Mouse (Mus musculus) heart, adult 8-10 months (tissue): ENCODE measurements around the gene 4933427D14Rik. TPM values are rescaled to one million over a fixed set of nuclear protein-coding genes. Genes with fewer than 3 reads are reported as not detected.
A peak's percentile ranks its signal among the peaks of the same experiment; 100 is the strongest.

Source experiments
- DNase-seq: peaks from one replicate; pipeline ENCODE4 v3.0.0; 2022; ENCODE audit warnings: low spot score
- total RNA-seq, 4 experiments: library from RNA; stranded (reverse); gene quantifications; 2 replicates each; pipeline ENCODE4 v1.2.4; 2022

4933427D14Rik gene
- total RNA-seq, 4 experiments from 2014 or later = 2.5 to 3.9 (median 2.9) TPM

- no peak for DNase-seq
Observed at GRCm38 (mm10) chr11:72142889-72143288, 64.4 kb downstream of the 4933427D14Rik start.

GRCm38 (mm10) chr11:72140198-72140597 lies 67.1 kb downstream of the 4933427D14Rik start:
- DNase-seq = no peak

- no peak for DNase-seq
Observed at GRCm38 (mm10) chr11:72136231-72136982, 70.9 kb downstream of the 4933427D14Rik start.

GRCm38 (mm10) chr11:72135383-72136158 lies 71.7 kb downstream of the 4933427D14Rik start, which contains the start of gene Pitpnm3:
Gene Pitpnm3 (minus strand): TSS chr11:72135778.
- peak; percentile 13 for DNase-seq

DNA sequence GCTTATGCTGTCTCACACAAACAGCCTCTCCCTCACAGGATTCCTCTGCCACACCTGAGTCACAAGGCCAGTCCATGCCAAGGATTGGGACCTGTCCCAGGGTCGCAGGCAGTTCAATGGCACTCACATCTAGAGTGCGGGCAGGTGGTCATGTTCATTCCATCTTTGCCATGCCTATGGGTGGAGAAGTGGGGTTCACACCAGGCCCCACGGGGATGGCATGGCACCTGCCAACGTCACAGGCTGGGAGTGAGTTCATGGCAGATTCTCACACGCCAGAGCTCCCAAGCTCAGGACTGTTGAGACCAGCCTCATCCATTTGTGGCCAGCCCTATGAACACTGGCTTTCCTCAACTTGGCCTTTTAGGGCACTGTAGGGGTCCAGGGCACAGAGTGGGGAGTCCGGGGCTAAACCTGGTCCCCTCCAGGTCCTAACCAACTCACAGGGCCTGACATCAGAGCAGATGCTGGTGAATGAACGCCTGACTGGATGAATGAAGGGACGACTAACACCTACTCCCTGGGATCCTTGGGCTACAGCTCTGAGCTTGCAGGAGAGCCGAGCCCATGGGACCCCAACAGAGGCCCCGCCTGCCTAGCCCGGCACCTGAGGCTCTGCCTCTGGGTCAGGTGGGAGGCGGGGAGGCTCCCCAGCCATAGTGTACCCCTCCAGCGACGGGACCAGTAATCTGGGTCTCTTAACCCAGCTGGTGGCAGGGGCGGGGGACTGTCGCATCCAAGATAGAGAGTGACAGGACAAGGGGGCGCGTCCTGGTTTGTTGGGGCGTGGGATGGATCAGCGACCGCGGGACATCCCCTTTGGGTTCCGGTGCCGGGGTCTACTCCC lies 72.5 kb downstream of the 4933427D14Rik start:
- no peak for DNase-seq

DNA sequence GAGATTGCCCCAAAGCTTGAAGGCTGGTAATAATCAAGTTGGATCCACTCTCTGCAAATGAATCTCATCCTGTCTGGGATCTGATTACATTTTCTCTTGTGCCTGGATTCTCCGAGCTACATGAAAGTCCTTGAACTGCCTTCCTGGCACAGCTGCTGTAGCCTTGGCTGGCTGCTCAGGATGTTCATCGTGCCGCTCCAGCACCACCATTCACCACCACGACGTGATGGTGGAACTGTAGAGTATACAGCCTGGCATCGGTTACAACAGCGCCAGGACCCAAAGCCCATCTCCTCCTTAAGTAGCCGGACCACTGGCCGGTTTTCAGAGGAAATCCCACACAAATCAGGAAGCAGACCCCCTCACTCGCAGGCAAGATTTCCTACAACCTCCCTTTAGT lies 74.2 kb downstream of the 4933427D14Rik start:
- peak; percentile 22 for DNase-seq

DNA sequence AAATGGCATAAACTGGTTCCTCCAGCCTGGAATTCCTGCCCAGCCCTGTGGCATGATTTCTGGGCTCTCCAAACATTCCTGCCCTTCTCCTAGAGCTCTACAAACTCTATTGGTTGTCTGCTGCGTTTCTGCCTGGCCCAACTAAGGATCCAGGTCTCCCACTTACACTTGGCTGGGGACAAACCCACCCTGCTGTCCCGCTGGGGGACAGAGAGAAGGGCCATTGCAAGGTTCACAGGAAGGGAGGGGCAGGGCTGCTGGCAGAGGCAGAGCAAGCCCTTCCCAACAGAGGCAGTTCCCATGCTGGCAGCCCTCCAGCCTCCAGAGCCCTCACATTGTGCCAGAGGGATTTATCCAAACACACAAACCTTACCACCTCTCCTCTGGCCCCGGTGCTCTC lies 75.0 kb downstream of the 4933427D14Rik start:
- peak; percentile 39 for DNase-seq

- DNase-seq = no peak
Observed at GRCm38 (mm10) chr11:72131697-72132096, 75.6 kb downstream of the 4933427D14Rik start.

- DNase-seq = no peak
Observed at GRCm38 (mm10) chr11:72130905-72131304, 76.4 kb downstream of the 4933427D14Rik start.

DNA sequence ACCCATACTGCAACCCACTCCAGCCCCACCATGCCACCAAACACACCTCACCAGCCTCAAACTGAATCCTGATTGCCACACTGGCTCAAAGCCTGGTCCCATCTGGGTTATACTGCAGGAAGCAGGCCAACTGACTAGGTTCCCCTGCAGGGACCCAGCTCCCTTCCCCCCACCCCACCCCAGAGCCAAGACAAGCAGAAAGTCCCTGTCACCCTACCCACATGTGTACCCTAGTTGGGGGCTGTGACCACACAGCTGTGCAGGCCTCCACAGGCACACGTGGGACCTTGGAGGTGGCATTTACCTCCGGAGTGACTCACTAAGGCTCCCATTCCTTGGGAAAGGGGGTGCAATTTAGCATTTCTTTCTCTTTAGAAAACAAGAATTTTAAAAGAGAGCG lies 76.8 kb downstream of the 4933427D14Rik start:
- no peak for DNase-seq

GRCm38 (mm10) chr11:72130021-72130420 lies 77.2 kb downstream of the 4933427D14Rik start:
- peak; percentile 63 for DNase-seq

- DNase-seq = no peak
Observed at GRCm38 (mm10) chr11:72129032-72129894, 78.0 kb downstream of the 4933427D14Rik start.

- no peak for DNase-seq
Observed at GRCm38 (mm10) chr11:72127450-72128189, 79.6 kb downstream of the 4933427D14Rik start.

DNA sequence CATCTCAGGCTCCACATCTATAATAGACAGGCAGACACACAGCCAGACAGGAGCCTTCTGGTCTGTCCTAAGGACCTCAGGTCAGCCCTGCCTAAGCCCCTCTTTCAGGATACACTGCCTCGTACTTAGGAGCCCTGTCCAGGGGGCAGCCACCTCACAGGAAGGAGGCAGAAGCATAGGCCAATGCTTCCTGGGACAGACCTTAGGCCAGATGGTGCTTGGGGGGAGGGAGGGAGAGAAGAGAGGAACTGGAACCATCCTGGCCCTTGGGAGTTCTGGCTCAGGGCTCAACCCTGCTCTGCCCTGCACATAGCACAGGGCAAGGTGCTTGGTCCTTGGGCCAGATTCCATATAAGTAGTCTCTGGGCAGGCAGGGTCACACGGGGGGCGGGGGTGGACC lies 81.5 kb downstream of the 4933427D14Rik start:
- no peak for DNase-seq

GRCm38 (mm10) chr11:72123531-72123930 lies 83.7 kb downstream of the 4933427D14Rik start:
- no peak for DNase-seq

DNA sequence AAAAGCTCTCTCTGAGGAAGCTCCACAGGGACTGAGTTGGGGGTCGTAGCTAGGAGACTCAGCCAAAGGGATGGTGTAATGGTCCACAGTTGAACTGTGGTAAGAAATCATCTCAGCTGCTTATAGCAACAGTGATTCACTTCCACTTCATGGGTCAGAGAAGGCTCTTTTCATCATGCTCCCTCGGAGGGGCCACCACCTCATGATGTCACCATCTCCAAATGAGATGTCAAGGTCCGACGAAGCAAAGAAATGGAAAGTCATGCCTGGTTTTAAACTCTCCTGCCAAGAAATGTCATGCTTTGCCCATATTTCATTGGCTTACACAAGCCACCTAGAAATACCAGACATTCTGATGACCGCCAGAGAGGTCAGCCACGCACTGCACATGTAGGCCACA lies 86.9 kb downstream of the 4933427D14Rik start:
- DNase-seq = no peak

DNA sequence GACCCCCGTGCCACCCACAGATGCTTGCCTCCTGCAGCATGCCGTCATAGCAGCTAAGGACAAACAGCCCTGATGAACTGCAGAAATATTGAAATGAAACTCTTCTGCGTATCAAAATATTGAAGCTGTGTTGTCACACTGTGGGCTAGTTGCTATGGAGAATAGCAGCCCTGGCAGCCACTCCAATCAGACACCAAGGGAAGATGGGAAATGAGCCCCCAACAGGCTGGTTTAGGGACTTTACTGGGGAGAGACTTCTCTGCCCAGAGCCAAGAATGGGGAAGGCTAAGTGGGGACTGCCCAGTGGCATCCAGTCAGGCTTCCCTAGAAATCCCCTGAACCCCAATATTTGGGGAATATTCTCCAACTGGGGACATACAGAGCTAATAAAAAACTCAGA lies 88.6 kb downstream of the 4933427D14Rik start:
- DNase-seq = no peak

DNA sequence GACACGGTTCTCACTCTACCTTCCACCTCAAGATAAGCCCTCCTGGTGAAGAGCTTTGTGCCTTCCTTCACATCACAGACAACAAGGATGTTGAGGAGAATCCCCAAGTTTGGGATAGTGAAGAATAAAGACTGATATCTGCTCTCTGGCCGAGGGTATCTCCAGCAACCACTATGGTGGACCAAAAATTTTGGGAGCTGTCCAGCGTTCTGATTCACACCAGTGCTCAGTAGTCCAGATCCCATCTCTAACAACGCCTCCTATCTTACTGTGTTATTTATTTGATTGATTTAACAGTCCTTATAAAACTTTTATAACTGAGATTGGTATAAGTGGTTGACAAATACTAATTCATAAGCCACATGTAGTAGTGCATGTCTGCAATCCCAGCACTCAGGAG lies 94.0 kb downstream of the 4933427D14Rik start:
- no peak for DNase-seq

GRCm38 (mm10) chr11:72110726-72111125 lies 96.5 kb downstream of the 4933427D14Rik start:
- DNase-seq = no peak

DNA sequence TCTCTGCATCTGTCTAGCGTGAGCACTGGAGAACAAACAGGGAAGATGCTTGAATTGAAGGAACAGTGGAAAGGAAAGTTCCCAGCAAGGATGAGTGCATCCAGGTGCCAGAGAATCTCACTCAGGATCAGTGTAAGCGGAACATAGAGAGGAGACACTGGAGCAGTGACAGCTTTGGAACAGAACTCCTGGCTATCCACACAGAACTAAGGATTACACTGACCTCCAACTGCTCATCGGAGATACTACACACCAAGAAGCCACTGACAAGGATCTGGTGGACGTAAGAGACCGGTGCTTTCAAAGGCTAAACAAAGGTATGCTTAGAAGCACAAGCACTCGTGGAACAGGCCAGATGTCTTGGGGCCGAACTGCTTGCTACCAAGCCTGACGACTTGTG lies 103.0 kb downstream of the 4933427D14Rik start:
- DNase-seq = no peak
